Mouse (Mus musculus): ENCODE measurements around the gene Gsg1l2.

- TF ChIP-seq CTCF (IDR thresholded peaks at IDR 0.05; ENCODE audit: low read depth), result no peak
- TF ChIP-seq EP300 (optimal IDR thresholded peaks at IDR 0.05), result no peak
Observed at GRCm38 (mm10) chr11:67829530-67829929, 55.1 kb downstream of the Gsg1l2 start.
